Mouse (Mus musculus) cerebellum, adult 2 months (tissue): ENCODE data around the gene 4930404N11Rik. TPM values are rescaled to one million over a fixed set of nuclear protein-coding genes. Genes with fewer than 3 reads are reported as not detected.

Experiments used
- DNase-seq, 2 experiments: peaks; one replicate each; pipeline ENCODE4 v3.0.0; 2021
- H3K27ac ChIP-seq: fragments of 200-500 bp; 2 replicates; pipeline ENCODE4 v1.5.1; 2012; ENCODE audit warnings: low read length, control low read depth, inconsistent platforms; ENCODE audit not compliant: insufficient read depth
- H3K27me3 ChIP-seq: fragments of 200-500 bp; 2 replicates; pipeline ENCODE4 v1.6.1; 2012; ENCODE audit warnings: inconsistent platforms, mild to moderate bottlenecking, low read length, moderate library complexity; ENCODE audit not compliant: control insufficient read depth, insufficient read depth
- H3K4me1 ChIP-seq: fragments of 200-500 bp; 2 replicates; pipeline ENCODE4 v1.6.1; 2011; ENCODE audit warnings: low read length; ENCODE audit not compliant: control insufficient read depth, insufficient read depth
- H3K4me3 ChIP-seq: fragments of 200-500 bp; replicated peaks from 2 replicates; pipeline ENCODE3; 2011; ENCODE audit warnings: mild to moderate bottlenecking, low read depth, low read length, control low read depth; ENCODE audit not compliant: insufficient read depth
- CTCF ChIP-seq: fragments of 200-500 bp; IDR thresholded peaks from 2 replicates; pipeline ENCODE4 v1.5.1; 2011; ENCODE audit warnings: low read depth, mild to moderate bottlenecking, control low read depth, low read length, moderate library complexity, borderline replicate concordance; ENCODE audit not compliant: insufficient read depth
- POLR2A ChIP-seq: fragments of 200-500 bp; IDR thresholded peaks from 2 replicates; pipeline ENCODE4 v1.6.1; 2011; ENCODE audit warnings: low read length, control low read depth, borderline replicate concordance; ENCODE audit not compliant: insufficient read depth
- WGBS: fragments of 180-500 bp; shearing (Covaris S2); methylation state at CpG from one replicate; pipeline ENCODE4 v1.1.7; 2018; 5-methylcytosine and 5-hydroxymethylcytosine counted together
- polyA plus RNA-seq: library from polyadenylated mRNA; depleted of rRNA; stranded (reverse); fragments of >200 nt; gene quantifications from 2 replicates; pipeline ENCODE4 v1.2.3, GENCODE M21; 2012; rRNA removed

The 4930404N11Rik gene
- polyA plus RNA-seq, 1 experiment, result 0.36 TPM

DNA sequence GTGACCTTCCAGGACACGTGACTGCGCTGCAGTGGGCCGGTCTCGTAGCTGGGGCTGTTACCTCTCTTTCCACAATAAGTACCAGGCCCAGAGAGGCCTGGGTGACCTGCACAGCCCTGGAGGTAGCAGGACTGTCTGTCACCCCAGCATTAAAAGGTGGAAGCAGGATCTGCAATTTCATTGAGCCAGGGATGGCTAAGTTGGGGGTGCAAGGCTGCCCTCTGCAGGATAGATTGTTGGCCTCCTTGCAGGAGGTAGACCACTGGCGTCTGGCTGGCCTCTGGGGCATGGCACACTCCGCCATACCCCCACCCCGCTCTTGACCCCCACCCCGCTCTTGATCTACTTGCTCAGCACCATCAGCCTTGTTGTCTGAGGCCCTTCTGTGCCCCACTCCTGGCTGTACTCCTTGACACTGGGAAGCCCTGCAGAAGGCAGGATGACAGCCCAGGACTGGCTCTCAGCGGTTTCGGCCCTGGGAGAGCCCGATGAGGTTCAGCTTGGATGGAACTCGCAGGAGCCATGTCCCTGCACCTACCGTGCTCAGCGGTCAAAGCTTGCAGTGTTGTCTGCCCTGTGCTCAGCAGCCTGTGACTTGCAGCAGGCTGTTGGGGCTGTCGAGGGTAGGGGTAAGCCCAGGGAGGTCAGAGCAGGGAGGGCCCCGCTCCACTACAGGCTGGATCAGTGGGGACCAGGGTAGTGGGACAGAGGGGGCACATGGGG lies 49.1 kb downstream of the 4930404N11Rik start:
- DNase-seq, result peak; percentile 44 to 58
- Histone ChIP-seq H3K27me3 (no peaks in the 10 kb centered on the region), H3K4me3 (no peak overlapping the region), H3K4me1 (peaks cover 17% of the 10 kb centered on the region; the same call in 1 of the 2 replicates), H3K27ac (no peak overlapping the region)
- TF ChIP-seq POLR2A (no peak), CTCF (peak; percentile 54; the same call in 1 of the 2 replicates)
- 40% methylated on average over 16 of the region's 16 CpGs for WGBS

DNA sequence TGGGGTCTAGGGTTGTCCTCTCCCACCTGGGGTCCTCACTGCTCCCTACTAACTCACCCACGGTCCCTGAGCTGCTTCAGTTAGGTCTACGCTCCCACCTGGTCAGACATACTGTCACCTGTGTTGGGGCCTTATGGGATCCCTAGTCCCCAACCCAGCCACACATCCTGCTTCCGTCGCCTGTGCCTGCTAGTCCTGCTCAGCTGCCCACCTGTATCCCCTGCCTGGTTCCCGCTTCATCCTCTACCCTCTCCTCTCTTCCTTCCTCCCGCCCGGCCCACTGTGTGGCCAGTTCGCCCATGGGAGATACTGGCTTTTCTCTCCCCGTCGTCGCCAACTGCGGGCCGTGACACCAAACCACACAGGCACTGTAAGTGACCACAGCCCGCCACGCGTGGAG lies 50.0 kb downstream of the 4930404N11Rik start:
- H3K4me1 ChIP-seq, result peaks cover 17% of the 10 kb centered on the region; the same call in 1 of the 2 replicates
- TF ChIP-seq CTCF (no peak), POLR2A (no peak)
- no peak overlapping the region for H3K27ac ChIP-seq
- no peaks in the 10 kb centered on the region for H3K27me3 ChIP-seq
- 94% methylated on average over 16 of the region's 16 CpGs for WGBS
- H3K4me3 ChIP-seq, result no peak overlapping the region
- no peak for DNase-seq

GRCm38 (mm10) chr10:81314201-81314600 lies 51.4 kb downstream of the 4930404N11Rik start:
- no peak for TF ChIP-seq POLR2A
- TF ChIP-seq CTCF, result no peak
- Histone ChIP-seq H3K27ac (no peak overlapping the region), H3K4me3 (no peak overlapping the region), H3K4me1 (peaks cover 10% of the 10 kb centered on the region; the same call in 1 of the 2 replicates), H3K27me3 (no peaks in the 10 kb centered on the region)
- 79% methylated on average over 7 of the region's 7 CpGs for WGBS
- DNase-seq, result no peak

DNA sequence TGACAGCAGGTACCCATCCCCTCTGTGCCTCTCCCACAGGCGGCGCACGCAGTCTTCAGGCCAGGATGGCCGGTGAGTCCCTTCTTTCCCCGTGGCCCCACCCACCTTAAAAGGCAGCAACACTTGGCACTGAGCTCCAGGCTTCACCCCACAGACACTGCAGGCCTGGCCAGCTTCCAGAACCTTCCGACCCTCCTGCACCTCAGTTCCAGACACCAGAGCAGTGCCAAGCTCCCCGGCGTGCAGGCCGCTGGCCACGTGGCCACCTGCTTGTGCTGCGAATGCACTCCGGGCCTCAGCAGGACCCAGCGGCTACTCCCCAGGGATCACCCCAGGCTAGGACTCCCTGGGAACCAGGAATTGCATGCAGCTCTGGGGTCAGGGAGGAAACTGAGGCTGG lies 52.0 kb downstream of the 4930404N11Rik start:
- TF ChIP-seq POLR2A (no peak), CTCF (no peak)
- Histone ChIP-seq H3K4me1 (peaks cover 8% of the 10 kb centered on the region; the same call in 1 of the 2 replicates), H3K27ac (no peak overlapping the region), H3K4me3 (no peak overlapping the region), H3K27me3 (no peaks in the 10 kb centered on the region)
- peak in 1 of 2 experiments; percentile 29 for DNase-seq
- 49% methylated on average over 13 of the region's 13 CpGs for WGBS

Other genes with a start within 250 kb of the 4930404N11Rik start
- 61.6 and 62.9 TPM in 2 replicates for gene Zbtb7a, start 230.6 kb downstream of the 4930404N11Rik start, polyA plus RNA-seq
- 34.8 and 36.0 TPM in 2 replicates for gene Pias4, start 197.9 kb downstream of the 4930404N11Rik start, polyA plus RNA-seq
- gene Eef2, start 189.2 kb downstream of the 4930404N11Rik start, polyA plus RNA-seq, result 1,163 and 1,164 TPM in 2 replicates
- gene Dapk3, start 182.8 kb downstream of the 4930404N11Rik start, polyA plus RNA-seq, result 70.7 and 73.0 TPM in 2 replicates
- not detected in 2 replicates for gene 4930442H23Rik, start 182.0 kb downstream of the 4930404N11Rik start, polyA plus RNA-seq
- gene Nmrk2, start 163.8 kb downstream of the 4930404N11Rik start, polyA plus RNA-seq, result 0.16 and 0.33 TPM in 2 replicates
- gene Atcay, start 135.0 kb downstream of the 4930404N11Rik start, polyA plus RNA-seq, result 115 and 122 TPM in 2 replicates
- gene Zfr2, start 132.7 kb downstream of the 4930404N11Rik start, polyA plus RNA-seq, result 77.6 and 79.6 TPM in 2 replicates
- 124 and 141 TPM in 2 replicates for gene Matk, start 112.9 kb downstream of the 4930404N11Rik start, polyA plus RNA-seq
- gene Mrpl54, start 98.9 kb downstream of the 4930404N11Rik start, polyA plus RNA-seq, result 81.4 and 84.9 TPM in 2 replicates
- gene Apba3, start 98.9 kb downstream of the 4930404N11Rik start, polyA plus RNA-seq, result 61.8 and 63.9 TPM in 2 replicates
- 0.51 and 1.2 TPM in 2 replicates for gene Tjp3, start 74.2 kb downstream of the 4930404N11Rik start, polyA plus RNA-seq
- 288 and 314 TPM in 2 replicates for gene Pip5k1c, start 72.9 kb downstream of the 4930404N11Rik start, polyA plus RNA-seq
- gene Cactin, start 44.7 kb downstream of the 4930404N11Rik start, polyA plus RNA-seq, result 36.3 and 36.9 TPM in 2 replicates
- 2.2 and 3.2 TPM in 2 replicates for gene Tbxa2r, start 37.1 kb downstream of the 4930404N11Rik start, polyA plus RNA-seq
- 0.97 and 1.0 TPM in 2 replicates for gene Gipc3, start 22.6 kb downstream of the 4930404N11Rik start, polyA plus RNA-seq
- 42.7 and 43.4 TPM in 2 replicates for gene Hmg20b, start 15.3 kb downstream of the 4930404N11Rik start, polyA plus RNA-seq
- 34.8 and 35.0 TPM in 2 replicates for gene Mfsd12, start 8.3 kb downstream of the 4930404N11Rik start, polyA plus RNA-seq
- 75.8 and 81.5 TPM in 2 replicates for gene Fzr1, start 12.7 kb upstream of the 4930404N11Rik start, polyA plus RNA-seq
- gene Dohh, start 18.6 kb upstream of the 4930404N11Rik start, polyA plus RNA-seq, result 87.7 and 93.1 TPM in 2 replicates
- 10.2 and 10.8 TPM in 2 replicates for gene Gm48551, start 18.6 kb upstream of the 4930404N11Rik start, polyA plus RNA-seq
- 10.7 and 13.8 TPM in 2 replicates for gene Gm48552, start 23.2 kb upstream of the 4930404N11Rik start, polyA plus RNA-seq
- gene Smim24, start 27.2 kb upstream of the 4930404N11Rik start, polyA plus RNA-seq, result 1.2 and 1.7 TPM in 2 replicates
- 103 and 108 TPM in 2 replicates for gene Nfic, start 89.8 kb upstream of the 4930404N11Rik start, polyA plus RNA-seq
- 57.3 and 60.6 TPM in 2 replicates for gene Celf5, start 116.9 kb upstream of the 4930404N11Rik start, polyA plus RNA-seq
- gene Ncln, start 130.6 kb upstream of the 4930404N11Rik start, polyA plus RNA-seq, result 112 and 116 TPM in 2 replicates
- gene S1pr4, start 134.3 kb upstream of the 4930404N11Rik start, polyA plus RNA-seq, result 0.67 and 1.1 TPM in 2 replicates
- 1.3 and 1.4 TPM in 2 replicates for gene Gna15, start 158.4 kb upstream of the 4930404N11Rik start, polyA plus RNA-seq
- gene Gna11, start 179.4 kb upstream of the 4930404N11Rik start, polyA plus RNA-seq, result 105 and 107 TPM in 2 replicates
- gene Aes, start 193.7 kb upstream of the 4930404N11Rik start, polyA plus RNA-seq, result 1,117 and 1,168 TPM in 2 replicates
- gene Tle2, start 208.7 kb upstream of the 4930404N11Rik start, polyA plus RNA-seq, result 282 and 321 TPM in 2 replicates
- gene Tle6, start 235.3 kb upstream of the 4930404N11Rik start, polyA plus RNA-seq, result 8.7 and 9.6 TPM in 2 replicates
- 3.6 and 3.7 TPM in 2 replicates for gene BC025920, start 240.5 kb upstream of the 4930404N11Rik start, polyA plus RNA-seq